Mouse (Mus musculus) limb, embryonic 14.5 days (tissue): Measurements from ENCODE around the gene Rbm47. TPM values are rescaled to one million over a fixed set of nuclear protein-coding genes. Genes with fewer than 3 reads are reported as not detected.

Experiments used
- ATAC-seq: fragments of 200-750 bp; cut with Nextera tagmentation; 2 replicates; pipeline ENCODE4 v1.8.0; 2017; ENCODE audit warnings: low read depth, moderate number of reproducible peaks, moderate TSS enrichment; ENCODE audit not compliant: low FRiP score
- DNase-seq: peaks from one replicate; pipeline ENCODE4 v3.0.0-alpha.2; 2015; ENCODE audit warnings: low spot score
- H3K27ac ChIP-seq: fragments of 300-500 bp; sonication (generic); replicated peaks from 2 replicates; pipeline ENCODE4 v1.5.1; 2014; ENCODE audit warnings: low read depth, mild to moderate bottlenecking, low read length, moderate library complexity, mixed read lengths
- H3K27me3 ChIP-seq: fragments of 300-500 bp; sonication (generic); 2 replicates; pipeline ENCODE4 v1.6.1; 2014; ENCODE audit warnings: low read length, mixed read lengths; ENCODE audit not compliant: control insufficient read depth, insufficient read depth
- H3K36me3 ChIP-seq: fragments of 300-500 bp; sonication (generic); 2 replicates; pipeline ENCODE4 v1.6.1; 2014; ENCODE audit warnings: mild to moderate bottlenecking, low read length, moderate library complexity, mixed read lengths; ENCODE audit not compliant: control insufficient read depth, insufficient read depth
- H3K4me1 ChIP-seq: fragments of 300-500 bp; sonication (generic); 2 replicates; pipeline ENCODE4 v1.6.1; 2014; ENCODE audit warnings: antibody characterized with exemption, low read length, mixed read lengths; ENCODE audit not compliant: control insufficient read depth, insufficient read depth
- H3K4me2 ChIP-seq: fragments of 300-500 bp; sonication (generic); replicated peaks from 2 replicates; pipeline ENCODE4 v1.6.1; 2014; ENCODE audit warnings: low read depth, mild to moderate bottlenecking, low read length, moderate library complexity; ENCODE audit not compliant: severe bottlenecking
- H3K4me3 ChIP-seq: fragments of 300-500 bp; sonication (generic); replicated peaks from 2 replicates; pipeline ENCODE4 v1.5.1; 2014; ENCODE audit warnings: low read length
- H3K9ac ChIP-seq: fragments of 300-500 bp; sonication (generic); 2 replicates; pipeline ENCODE4 v1.6.1; 2014; ENCODE audit warnings: mild to moderate bottlenecking, low read depth, low read length, moderate library complexity; ENCODE audit not compliant: severe bottlenecking
- H3K9me3 ChIP-seq: fragments of 300-500 bp; sonication (generic); 2 replicates; pipeline ENCODE4 v1.6.1; 2016; ENCODE audit warnings: low read length; ENCODE audit not compliant: control insufficient read depth
- POLR2A ChIP-seq: fragments of 200-500 bp; IDR thresholded peaks from 2 replicates; pipeline ENCODE4 v1.8.0; 2012; ENCODE audit warnings: inconsistent platforms, mild to moderate bottlenecking, moderate library complexity, borderline replicate concordance; ENCODE audit not compliant: insufficient read depth, insufficient read length; ENCODE audit errors: extremely low read depth
- WGBS: fragments of 180-500 bp; shearing (Covaris S2); extraction: QIAGEN DNeasy Blood & Tissue Kit; methylation state at CpG from one replicate; pipeline ENCODE4 v1.1.7; 2014; 5-methylcytosine and 5-hydroxymethylcytosine counted together
- polyA plus RNA-seq, 2 experiments: library from polyadenylated mRNA; depleted of rRNA in 1 of 2; stranded (reverse) in 1 of 2; unstranded in 1 of 2; fragments of >200 nt; fragmentation: Nextera tagmentation in 1 of 2; extraction: Ambion mirVana in 1 of 2; gene quantifications; 2 replicates each; pipeline versions ENCODE4 v1.2.1 to v1.2.3; 2012 to 2014

The Rbm47 gene
- polyA plus RNA-seq, 2 experiments = 2.5 to 5.2 TPM

DNA sequence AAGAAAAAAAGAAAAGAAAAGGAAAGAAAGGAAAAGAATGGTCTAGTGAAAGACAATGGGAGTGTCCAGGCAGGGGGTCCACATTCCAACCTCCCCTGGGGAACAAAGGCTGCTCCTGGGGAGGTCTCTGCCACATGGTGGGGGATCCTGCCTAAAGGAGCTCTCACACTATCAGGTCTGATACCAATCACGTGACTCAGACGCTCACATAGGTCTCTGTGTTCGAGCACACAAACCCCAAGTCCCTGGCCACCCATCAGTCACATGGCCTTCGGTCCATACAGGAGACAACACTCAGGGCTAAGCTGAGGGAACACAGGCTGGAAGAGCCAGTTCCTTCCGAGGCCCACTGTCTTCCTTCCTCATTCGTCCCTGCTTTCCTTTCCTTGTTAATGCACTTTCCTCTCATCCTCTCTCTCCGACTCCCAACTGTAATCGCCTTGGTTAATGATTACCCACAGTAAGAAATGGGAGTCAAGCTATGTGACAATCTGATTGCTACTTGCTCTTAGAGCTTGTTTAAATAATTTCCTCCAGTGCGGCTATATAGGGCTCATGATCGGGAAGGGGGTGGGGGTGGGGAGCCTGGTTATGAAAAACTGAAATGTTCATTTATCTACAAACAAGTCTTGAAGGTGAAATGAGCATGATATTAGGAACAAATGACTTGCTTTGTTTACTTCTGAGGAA, 130.1 kb downstream of the Rbm47 start:
- Histone ChIP-seq H3K9me3 (no peaks in the 10 kb centered on the region), H3K4me1 (no peaks in the 10 kb centered on the region), H3K4me3 (no peak overlapping the region), H3K4me2 (no peak overlapping the region), H3K9ac (no peak overlapping the region), H3K27ac (no peak overlapping the region), H3K27me3 (no peaks in the 10 kb centered on the region), H3K36me3 (no peaks in the 10 kb centered on the region)
- DNase-seq (no peak), ATAC-seq (no peak)
- 69% methylated on average over 10 of the region's 10 CpGs for WGBS
- TF ChIP-seq POLR2A = no peak

GRCm38 (mm10) chr5:66040744-66041279, 132.1 kb downstream of the Rbm47 start:
- no peaks in the 10 kb centered on the region for H3K27me3 ChIP-seq
- DNase-seq (no peak), ATAC-seq (no peak)
- H3K27ac ChIP-seq = no peak overlapping the region
- TF ChIP-seq POLR2A = no peak
- H3K9me3 ChIP-seq = no peaks in the 10 kb centered on the region
- H3K4me2 ChIP-seq = no peak overlapping the region
- no peaks in the 10 kb centered on the region for H3K36me3 ChIP-seq
- WGBS = 85% methylated on average over 7 of the region's 7 CpGs
- no peak overlapping the region for H3K4me3 ChIP-seq
- no peak overlapping the region for H3K9ac ChIP-seq
- no peaks in the 10 kb centered on the region for H3K4me1 ChIP-seq

DNA sequence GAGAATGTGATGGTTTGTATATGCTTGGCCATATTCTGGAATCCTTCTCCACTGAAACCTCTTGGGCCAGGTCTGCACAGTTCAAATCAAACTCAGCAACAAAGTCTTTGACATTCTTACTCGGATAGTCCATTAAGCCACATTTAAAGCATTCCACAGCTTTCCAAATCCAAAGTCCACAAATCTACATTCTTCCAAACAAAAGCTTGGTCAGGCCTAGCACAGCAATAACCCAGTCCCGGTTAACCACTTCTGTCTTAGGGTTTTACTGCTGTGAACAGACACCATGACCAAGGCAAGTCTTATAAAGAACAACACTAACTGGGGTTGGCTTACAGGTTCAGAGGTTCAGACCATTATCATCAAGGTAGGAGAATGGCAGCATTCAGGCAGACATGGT, 133.1 kb downstream of the Rbm47 start:
- WGBS = 85% methylated on average over 2 of the region's 2 CpGs
- Histone ChIP-seq H3K4me3 (no peak overlapping the region), H3K4me2 (no peak overlapping the region), H3K36me3 (no peaks in the 10 kb centered on the region), H3K27ac (no peak overlapping the region), H3K27me3 (no peaks in the 10 kb centered on the region), H3K4me1 (no peaks in the 10 kb centered on the region), H3K9ac (no peak overlapping the region), H3K9me3 (no peaks in the 10 kb centered on the region)
- no peak for TF ChIP-seq POLR2A
- DNase-seq (no peak), ATAC-seq (no peak)

DNA sequence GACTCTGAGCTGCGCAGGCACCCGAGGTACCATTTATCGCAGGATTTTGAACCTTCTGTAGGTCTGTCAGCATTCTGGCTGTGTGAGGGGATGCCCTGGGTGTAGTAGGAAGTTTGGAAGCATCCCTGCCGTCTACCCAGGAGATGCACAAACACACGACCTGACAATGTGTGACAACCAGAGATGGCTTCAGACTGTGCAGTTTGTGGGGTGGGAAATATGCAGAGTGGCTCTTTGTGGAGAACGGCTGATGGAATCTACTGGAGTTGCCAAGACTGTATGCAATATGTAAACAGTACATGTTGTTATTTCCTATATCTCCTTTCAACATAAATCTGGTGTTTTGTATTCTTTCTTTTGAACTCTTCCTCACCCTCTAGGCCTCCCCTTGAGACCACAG, 135.9 kb downstream of the Rbm47 start:
- Histone ChIP-seq H3K9me3 (no peaks in the 10 kb centered on the region), H3K27me3 (no peaks in the 10 kb centered on the region), H3K4me1 (no peaks in the 10 kb centered on the region), H3K27ac (no peak overlapping the region), H3K4me2 (no peak overlapping the region), H3K9ac (no peak overlapping the region), H3K36me3 (no peaks in the 10 kb centered on the region), H3K4me3 (no peak overlapping the region)
- WGBS = 83% methylated on average over 6 of the region's 6 CpGs
- no peak for ATAC-seq
- no peak for DNase-seq
- TF ChIP-seq POLR2A = no peak

GRCm38 (mm10) chr5:66036440-66037054, 136.4 kb downstream of the Rbm47 start:
- Histone ChIP-seq H3K9me3 (no peaks in the 10 kb centered on the region), H3K4me1 (no peaks in the 10 kb centered on the region), H3K27ac (no peak overlapping the region), H3K4me3 (no peak overlapping the region), H3K36me3 (no peaks in the 10 kb centered on the region), H3K9ac (no peak overlapping the region), H3K4me2 (no peak overlapping the region), H3K27me3 (no peaks in the 10 kb centered on the region)
- no peak for TF ChIP-seq POLR2A
- DNase-seq (no peak), ATAC-seq (no peak)
- WGBS = 44% methylated on average over 7 of the region's 7 CpGs
